8 mouse cellular contexts compared by ENCODE assay signal in genomic region chr11:59192059-59192386, GRCm38 (mm10). TPM values are rescaled to one million over a fixed set of nuclear protein-coding genes. Genes with fewer than 3 reads are reported as not detected.
A peak's percentile ranks its signal among the peaks of the same experiment; 100 is the strongest.
DNase-seq lines count a peak whose midpoint lies in the region; ATAC-seq and TF ChIP-seq lines count a peak whose summit lies in the region.

Gene Guk1 (minus strand): TSS chr11:59192212.

- H3K4me1 ChIP-seq in intestine, embryonic 15.5 days (replicated peaks) = peaks cover 3% of the 10 kb centered on the region; the same call in 1 of the 2 replicates

- peak within 1 kb of the TSS; percentile 78 for H3K4me2 ChIP-seq in intestine, embryonic 15.5 days (replicated peaks)

- no peak for TF ChIP-seq CTCF in layer of hippocampus, adult 2 months (conservative IDR thresholded peaks at IDR 0.05)

- H3K36me3 ChIP-seq in intestine, embryonic 15.5 days = no peaks in the 10 kb centered on the region

- intact Hi-C loops in gastrocnemius, postnatal 14 days (cut with DNase I; ENCODE audit: low total_unique reads) = no loop called here

- WGBS in intestine, embryonic 15.5 days = 6% methylated on average over 16 of the region's 16 CpGs

- no peaks in the 10 kb centered on the region for H3K9me3 ChIP-seq in intestine, embryonic 15.5 days

- peak; percentile 10 for ATAC-seq in intestine, embryonic 15.5 days
- ATAC-seq in megakaryocyte-erythroid progenitor cell, adult 5-6 weeks (replicated peaks; ENCODE audit: low FRiP score, low TSS enrichment, poor library complexity, severe bottlenecking) = no peak

- no peaks in the 10 kb centered on the region for H3K27me3 ChIP-seq in intestine, embryonic 15.5 days (replicated peaks)

- peak within 1 kb of the TSS; percentile 64 for H3K9ac ChIP-seq in intestine, embryonic 15.5 days

- DNase-seq in layer of hippocampus, adult 2 months (ENCODE audit: low spot score in 2 of 2) = no peak
- no peak for DNase-seq in layer of hippocampus, adult 11-12 months (ENCODE audit: low spot score)
- no peak for DNase-seq in adrenal gland, postnatal 25 days
- DNase-seq in gastrocnemius, postnatal 14 days = no peak
- DNase-seq in B cell, adult 2 months = no peak
- DNase-seq in c-Kit-positive CD71-positive TER-119-positive erythroid progenitor cells, embryonic 14.5 days (ENCODE audit: low spot score) = no peak

- peak within 1 kb of the TSS; percentile 89 for H3K4me3 ChIP-seq in layer of hippocampus, adult 2 months
- H3K4me3 ChIP-seq in intestine, embryonic 15.5 days (replicated peaks) = peak within 1 kb of the TSS; percentile 67

- H3K27ac ChIP-seq in layer of hippocampus, adult 2 months = peak within 1 kb of the TSS; percentile 90
- peak within 1 kb of the TSS; percentile 93 for H3K27ac ChIP-seq in intestine, embryonic 15.5 days

RNA-seq across cellular contexts. Expression of gene Guk1, which starts in this region (rescaled TPM):
- 100 to 1,000 TPM; 134 to 136 TPM for total RNA-seq in layer of hippocampus, adult 2 months (2021)
- total RNA-seq in adrenal gland, postnatal 25 days (2021) = 49.2 and 54.6 TPM in 2 replicates
- total RNA-seq in gastrocnemius, postnatal 14 days (2021) = 10 to 100 TPM; 17.1 to 20.2 TPM
- 109 and 126 TPM in 2 replicates for polyA plus RNA-seq in intestine, embryonic 15.5 days (2015; fragmentation: Nextera tagmentation; extraction: Ambion mirVana)
- 72.9 and 91.5 TPM in 2 replicates for total RNA-seq in megakaryocyte-erythroid progenitor cell, adult 5-6 weeks (2014; fragmentation: Nextera tagmentation)
- 52.0 and 72.3 TPM in 2 replicates for total RNA-seq in megakaryocyte-erythroid progenitor cell, adult 5-6 weeks (2017)
